Mouse (Mus musculus) WW6 (cell line): ENCODE measurements at regions not wholly inside any gene's neighbourhood (a gene's known extent, or its start where the extent isn't known, plus 50 kb on each side); places are given as distances from the start of the nearest gene placed in this dataset.

Source experiments
- DNase-seq: peaks from one replicate; pipeline ENCODE4 v3.0.0-alpha.2; 2013; ENCODE audit warnings: low read depth, low spot score

DNA sequence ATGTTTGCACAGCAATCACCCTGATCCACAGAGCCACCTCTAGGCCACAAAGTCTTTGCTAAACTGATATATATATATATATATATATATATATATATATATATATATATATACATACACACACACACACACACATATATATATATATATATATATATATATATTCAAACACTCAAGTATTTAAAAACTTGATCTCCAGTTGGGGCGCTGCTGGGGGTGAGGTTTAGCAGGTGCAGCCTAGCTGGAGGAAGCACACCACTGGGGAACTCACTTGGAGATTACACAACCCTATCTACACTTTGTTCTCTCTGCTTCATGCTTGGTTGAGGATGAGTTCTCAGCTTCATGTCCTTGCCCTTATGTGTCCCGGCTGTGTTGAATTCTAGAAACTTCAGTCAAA, 153.6 kb upstream of the Sdk2 start:
- DNase-seq = no peak

DNA sequence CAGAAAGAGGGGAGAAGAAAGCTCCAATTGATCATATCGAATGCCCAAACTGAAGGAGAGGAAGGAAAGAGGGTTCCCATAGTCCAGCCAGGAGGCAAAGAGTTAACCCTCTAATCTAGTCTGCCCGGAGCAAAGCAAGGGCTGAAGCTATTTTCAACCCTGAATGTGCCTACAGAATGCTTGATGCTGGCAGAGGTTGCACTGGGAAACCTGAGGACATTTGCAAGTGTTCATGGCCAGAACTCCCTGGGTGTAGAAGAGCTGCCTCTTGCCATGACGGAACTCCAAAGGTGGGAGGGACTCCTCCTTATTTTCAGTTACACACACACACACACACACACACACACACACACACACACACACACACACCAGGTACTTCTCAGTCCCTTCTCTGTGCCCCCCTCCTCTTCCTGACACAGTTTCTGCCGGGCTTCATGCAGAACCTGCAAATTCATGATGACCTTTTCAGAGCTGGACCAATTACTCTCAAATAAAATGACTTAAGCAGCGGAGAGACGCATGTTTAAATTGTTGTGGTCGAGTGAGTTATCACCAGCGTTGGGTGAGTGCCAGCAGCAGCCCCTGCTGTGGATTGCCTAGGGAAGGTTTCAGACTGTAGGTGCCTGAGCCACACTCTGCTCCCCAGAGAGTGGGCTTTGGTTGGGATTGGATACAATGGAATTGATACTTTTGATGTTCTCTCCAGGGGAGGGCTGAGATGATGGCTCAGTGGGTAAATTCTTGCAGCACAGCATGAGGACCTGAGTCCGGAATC, 152.1 kb upstream of the Sdk2 start:
- no peak for DNase-seq

DNA sequence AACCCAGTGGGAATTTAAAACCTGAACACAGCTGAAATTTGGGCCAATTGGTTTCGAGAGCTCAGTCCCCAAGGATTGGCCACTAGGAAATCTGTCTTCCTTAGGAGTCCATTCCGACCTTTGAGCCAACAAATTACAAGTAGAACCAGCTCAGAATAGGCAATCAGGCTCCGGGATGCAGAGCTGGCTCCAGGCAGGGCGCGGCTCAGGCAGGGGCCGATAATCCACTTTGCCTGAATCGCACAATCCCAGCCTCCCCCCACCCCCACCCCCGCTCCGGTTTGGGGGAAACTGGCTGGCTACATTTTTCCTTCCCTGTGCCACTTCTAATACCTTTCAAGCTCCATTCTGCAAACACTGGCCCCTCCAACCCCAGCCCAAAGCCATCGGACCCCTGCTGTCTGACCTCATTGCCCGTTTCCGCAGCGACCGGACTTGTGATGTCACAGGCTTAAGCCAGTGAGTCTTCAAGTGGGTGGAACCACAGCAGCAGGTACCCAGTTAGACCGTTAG, 150.5 kb upstream of the Sdk2 start:
- peak; percentile 48 for DNase-seq

DNA sequence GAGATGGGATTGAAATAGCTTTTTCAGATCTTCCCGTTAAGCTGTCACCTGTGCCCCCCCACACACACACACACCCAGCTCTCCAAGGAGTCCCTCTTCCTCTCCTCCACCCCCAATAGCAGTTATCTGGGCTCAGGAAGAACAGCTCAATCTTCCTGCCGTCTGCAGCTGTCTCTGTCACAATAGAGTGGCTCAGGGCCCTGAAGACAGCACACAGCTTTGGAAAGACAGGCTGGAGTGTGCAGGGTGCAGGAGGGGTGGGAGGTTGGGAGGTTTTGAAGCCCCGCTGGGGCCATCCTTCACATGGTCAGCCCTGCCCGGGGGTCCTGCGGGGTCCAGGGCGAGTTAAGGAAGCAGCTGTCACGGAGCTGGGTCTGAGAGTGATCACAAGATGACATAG, 149.6 kb upstream of the Sdk2 start:
- DNase-seq = no peak

DNA sequence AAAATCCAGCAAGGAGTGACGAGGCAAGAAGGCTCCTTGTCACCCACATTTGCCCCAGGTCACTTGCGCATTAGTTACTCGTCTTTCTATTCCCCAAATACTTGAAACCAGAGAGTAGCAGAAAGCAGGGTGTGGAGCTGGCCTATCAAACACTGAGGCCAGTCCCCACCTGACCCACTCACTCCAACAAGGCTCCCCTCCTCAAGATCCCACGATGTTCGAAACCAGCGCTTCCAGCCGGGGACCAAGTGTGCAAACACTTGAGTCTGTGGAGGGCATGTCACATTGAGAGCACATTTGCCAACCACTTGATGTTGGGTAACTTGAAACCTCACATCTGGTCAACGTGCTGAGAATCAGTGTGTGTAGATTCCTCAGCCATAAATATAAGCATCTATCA, 148.4 kb upstream of the Sdk2 start:
- DNase-seq = no peak

DNA sequence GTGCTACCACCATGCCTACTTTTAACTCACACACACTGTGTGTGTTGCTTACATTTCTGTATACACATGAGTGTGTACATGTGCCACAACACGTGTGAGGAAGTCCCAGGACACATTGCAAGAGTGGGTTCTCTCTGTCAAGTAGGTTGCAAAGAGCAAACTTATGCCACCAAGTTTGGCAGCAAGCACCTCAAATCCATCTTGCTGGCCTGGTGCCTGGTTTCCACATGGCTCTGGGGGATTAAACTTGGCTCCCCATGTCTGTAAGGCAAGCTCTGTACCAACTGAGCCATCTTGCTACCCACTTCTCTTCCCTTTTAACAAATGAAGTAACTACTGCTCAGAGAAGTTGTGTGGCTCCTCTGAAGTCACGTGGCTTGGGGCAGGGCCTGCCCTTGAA, 145.3 kb upstream of the Sdk2 start:
- DNase-seq = no peak

DNA sequence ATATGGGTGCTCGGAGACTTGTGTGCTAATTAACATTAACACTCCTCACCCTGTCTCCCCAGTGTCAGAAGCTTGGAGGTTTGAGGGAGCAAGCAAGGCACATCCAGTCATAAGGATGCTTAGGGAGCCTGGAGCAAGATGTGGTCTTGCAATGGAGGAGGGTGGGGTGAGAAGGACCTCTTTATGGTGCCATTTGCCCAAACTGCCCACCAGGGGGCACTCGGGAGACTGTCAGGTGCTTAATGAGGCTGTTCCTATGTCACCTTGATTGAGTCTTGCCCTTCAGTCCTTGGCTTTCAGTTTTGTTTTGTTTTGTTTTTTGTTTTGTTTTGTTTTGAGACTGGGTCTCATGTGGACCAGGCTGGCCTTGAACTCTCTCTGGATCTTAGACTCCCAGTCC, 138.3 kb upstream of the Sdk2 start:
- DNase-seq = peak; percentile 64

DNA sequence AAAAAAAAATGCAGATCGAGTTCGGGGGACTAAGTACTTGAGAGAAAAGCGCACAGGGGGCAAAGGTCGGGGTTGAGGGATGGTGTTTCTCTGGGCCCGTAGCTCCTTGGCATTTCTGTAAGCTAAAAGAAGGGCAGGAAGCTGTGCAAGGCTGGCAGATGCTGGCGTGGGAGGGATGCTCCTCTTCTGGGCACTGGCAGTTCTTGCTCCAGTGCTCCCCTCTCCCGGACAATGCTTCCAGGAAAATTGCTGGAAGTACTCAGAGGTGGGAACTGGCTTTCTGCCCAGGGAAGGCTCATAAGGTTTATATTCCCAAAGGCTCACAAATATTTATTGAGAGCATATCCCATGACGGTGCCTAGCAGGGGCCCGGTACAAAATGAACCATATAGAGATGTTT, 136.6 kb upstream of the Sdk2 start:
- no peak for DNase-seq

DNA sequence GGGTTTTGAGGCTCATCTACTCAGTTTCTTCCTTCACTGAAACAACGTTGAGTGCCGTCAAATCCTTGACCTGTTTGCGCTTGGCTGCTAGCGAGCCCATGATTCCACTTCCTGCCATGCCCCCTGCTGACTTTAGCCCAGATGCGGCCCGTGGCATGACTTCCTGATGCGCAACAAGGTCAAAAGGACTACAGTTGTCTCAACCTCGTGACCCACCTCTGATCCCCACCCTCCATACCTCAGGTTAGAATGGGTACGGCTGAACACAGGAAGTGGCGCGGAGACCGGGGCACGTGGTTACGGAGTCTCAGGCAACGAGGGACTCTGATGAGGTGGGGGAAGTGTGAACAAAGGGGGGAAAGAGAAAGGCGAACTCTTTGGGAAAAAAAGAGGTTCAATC, 135.6 kb upstream of the Sdk2 start:
- DNase-seq = no peak

DNA sequence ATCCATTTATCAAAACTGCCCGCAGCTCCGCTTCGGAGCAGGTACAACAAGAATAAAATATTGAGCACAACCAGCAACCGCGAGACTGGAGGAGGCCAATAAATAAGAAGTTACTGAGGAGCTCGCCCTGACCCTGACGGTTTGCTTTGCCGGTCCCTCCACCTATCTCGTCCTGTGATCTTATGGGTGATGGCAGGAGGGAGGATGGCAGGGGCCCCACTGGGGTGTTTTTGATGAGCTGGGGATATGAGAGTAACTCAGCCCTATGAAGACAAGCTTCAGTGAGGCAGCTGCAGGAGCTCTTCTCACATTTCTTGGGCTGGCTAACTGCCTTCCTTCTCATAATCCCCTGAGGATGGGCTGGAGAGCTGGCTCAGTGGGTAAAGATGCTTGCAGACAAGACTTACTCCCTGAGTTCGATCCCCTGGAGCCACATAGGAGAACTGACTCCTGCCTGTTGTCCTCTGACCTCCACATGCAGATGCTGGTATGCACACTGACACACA, 132.3 kb upstream of the Sdk2 start:
- no peak for DNase-seq

DNA sequence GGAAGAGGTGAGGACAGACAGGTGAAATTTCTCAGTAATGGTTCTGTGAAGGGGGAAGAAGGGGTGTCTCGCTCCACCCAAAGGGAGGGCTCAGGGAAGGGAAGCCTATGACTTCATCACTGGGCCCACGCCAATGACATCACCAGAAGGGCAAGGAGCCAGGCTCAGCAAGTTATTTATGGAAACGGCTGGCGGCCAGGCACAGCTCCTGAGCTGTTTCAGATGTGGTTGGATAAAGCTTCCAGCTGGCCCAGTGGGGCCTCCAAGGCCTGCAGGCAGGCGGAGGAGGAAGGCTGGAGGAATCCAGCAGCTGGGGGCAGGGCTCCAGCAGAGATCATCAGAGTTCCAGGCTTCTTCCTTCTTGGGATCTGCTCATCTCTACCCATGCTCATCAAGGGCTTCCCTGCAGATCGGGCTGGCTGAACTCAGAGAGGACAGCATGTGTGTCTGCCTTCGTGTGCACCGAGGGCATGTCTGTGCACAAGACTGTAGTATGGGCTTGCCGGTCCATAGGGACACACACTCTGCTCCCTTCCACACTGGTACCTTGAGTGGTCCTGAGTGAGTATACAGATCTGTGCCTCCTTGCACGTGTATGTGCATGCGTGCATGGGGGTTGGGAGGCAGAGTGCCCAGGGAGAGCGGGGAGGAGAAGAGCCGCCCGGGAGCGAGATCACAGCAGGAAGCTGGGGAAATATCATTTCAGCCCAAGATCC, 131.6 kb upstream of the Sdk2 start:
- no peak for DNase-seq

DNA sequence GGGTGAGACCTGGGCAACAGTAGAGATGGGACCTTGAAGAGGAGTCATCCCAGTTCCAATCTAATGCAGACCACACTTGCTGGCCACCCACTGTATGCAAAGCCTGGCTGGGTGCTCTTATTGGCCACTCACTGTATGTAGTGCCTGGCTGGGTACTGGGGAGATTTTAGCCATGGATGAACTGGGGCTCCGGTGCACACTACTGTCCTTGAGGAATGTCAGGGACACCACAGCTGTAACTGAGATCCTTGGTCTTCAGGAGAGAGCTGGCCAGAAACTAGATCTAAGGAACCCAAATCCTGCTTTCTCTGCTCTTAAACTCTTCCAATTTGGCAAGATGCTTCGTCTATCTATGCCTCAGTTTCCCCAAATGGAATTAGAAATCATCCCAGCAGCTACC, 128.4 kb upstream of the Sdk2 start:
- DNase-seq = no peak

DNA sequence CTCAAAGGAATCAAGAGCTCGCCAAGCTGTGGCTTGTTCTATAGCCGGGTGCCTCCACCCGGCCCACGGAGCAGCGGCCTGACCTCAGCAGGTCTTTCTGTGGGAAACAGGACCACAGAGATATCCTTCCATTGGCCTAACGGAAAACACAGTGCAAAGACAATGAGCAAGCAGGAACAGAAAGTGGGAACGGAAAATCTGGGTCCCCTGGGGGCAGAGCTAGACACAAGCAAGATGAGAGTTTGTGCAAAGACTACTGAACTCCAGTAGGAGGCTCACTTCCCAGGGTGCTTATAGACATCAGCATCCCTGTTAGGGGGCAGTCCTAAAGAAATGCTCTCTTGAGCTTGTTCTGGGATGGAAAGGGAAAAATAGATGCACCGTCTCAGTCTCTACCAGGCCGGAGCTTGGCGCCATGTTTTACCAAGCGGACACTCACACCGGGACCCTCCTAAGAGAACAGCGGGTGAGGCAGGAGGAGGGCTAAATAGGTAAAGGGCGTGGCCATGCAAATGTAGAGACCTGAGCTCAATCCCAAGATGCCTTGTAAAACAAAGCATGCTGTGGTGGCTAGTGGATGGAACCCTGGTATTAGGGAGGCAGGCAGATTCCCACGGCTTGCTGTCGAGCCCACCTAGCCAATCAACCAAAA, 127.3 kb upstream of the Sdk2 start:
- peak; percentile 65 for DNase-seq

DNA sequence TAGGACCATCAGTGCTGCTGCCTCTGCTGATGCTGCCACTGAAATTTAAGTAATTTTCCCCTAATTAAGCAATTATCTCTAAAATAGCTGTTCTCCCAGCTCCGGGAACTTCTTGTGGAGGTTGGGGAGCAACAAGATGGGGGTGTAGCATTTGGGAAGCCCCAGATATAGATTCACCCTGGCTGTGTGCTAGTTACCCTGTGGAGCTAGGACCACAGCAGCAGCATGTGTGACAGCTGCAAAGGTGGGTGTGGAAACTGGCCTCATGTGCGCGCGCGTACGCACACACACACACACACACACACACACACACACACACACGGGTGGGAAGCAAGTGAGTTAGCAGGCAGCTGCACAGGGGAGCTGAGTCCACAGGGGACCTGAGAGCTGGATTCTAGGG, 126.2 kb upstream of the Sdk2 start:
- no peak for DNase-seq

DNA sequence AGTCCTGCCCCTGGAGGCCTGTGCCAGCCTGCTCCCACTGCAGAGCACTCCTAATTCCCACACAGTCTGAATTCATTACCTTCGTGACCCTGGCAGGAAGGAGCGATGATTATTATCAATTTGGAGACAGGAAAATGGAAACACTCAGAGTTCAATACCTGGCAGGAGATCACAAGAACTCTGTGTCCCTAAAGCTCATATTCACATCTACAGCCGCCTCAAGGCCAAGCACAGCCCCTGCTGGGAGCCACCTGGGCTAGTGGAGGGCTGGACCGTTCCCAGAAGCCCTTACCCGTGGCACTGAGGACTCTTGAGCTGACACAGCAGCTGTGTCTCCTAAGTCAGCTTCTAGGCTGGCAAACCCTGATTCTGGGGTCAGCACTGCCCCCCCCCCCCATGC, 124.8 kb upstream of the Sdk2 start:
- no peak for DNase-seq

DNA sequence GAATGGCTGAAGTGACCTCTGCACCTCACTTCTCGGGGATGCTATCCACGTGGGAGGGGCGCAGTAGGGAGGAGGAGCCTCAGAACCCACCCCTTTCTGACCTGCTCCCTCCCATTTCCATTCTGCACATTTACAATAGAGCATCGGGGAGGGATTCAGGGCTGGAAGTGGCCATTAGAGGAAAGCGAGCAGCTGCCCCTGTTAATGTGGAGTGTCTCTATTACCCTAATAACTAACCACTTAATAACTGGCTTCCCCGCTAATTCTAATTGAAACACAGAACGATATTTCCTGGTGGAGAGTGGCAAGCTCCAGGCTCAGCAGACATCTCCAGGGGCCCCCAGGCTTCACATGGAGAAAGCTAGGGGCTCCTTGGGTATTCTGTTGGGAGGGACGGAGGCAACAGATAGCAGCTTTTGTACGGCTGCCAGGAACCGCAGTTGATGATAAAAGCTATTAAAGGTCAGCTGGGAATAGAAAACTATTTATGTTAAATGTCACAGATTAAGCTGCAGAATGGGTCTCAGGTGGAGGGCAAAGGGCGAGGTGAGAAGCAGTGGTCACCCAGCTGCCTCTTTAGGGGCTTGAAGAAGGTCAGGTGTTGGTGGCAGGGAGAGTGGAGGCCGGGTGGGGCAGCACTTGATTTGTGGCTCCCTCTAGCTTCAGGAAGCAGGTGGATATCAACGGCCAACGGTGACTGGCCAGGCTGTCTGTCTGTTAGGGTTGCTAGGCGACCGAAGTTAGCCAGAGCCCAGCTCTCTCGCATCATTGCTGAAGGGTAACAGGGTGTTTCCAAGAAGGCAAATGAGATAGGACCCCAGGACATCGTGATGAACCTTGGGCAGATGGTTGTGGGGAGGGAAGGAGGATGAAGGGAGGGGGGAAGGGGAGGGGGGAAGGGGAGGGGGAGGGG, 118.4 kb upstream of the Sdk2 start:
- DNase-seq = peak; percentile 40

DNA sequence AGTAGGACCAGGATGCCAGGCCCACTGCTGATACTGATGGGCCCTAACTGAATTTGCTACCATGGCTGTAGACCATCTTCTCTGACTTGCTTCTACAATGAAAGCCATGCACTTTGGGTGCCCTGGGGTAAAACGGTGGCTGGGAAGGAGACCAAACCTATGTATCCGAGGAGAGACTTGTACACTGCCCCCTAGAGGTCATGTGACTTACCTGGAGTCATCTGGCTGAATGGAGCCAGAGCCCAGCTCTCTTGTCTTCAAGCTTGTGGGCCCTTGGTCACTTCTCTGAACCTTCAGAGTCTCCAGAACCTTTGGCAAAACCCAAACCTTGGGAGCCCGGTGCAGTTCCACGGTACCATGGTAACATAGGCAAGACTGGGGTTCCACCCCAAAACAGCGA, 117.6 kb upstream of the Sdk2 start:
- no peak for DNase-seq

DNA sequence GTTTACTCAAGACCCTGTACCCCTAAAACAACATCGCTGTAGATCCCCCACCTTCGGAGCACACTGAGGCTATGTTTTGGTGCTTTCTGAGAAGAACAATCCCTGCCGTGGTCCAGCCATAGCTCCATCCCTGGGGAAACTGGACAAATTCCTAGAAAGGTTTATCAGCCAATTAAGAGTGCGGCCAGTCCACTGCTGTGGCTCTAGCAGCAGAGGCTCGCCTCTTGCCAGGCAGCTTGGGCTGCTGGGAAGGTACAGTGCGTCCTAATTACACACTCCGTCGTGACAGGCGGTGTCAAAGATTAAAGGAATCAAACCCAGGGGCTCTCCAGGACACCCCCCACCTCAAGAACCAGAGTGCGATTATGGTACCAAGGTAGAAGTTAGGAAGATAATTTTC, 116.4 kb upstream of the Sdk2 start:
- no peak for DNase-seq

DNA sequence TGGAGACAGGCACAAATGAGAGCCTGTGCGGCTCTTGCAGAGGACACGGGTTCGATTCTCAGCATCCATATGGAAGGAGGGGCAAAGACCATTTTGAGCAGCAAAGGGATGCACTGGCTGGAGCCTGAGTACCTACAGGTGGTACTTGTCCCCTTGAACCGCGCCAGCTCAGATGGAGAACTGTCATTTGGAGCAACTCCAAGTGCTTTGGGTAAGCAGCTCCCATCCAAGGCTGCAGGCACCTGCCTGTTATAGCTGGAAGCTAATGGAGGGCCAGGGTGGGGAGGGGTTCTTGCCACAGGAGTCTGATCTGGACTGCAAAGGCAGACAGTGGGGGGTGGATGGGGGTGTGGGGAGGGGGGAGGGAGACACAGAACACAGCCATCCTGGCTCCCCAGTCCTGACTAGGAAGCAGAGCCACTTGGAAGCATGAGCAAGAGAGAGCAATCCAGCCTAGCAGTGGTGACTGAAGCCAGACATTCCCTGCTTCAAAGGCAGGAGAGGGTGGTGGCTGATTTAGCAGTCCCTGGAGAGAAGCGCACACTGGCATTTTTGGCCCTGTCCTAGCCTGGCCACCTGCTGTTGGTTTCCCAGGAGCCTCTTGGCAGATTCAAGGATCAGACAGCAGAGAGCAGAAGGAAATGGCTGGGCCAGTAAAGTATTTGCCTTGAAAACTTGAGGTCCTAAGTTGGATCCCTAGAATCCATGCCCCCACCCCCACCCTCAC, 112.1 kb upstream of the Sdk2 start:
- DNase-seq = no peak

DNA sequence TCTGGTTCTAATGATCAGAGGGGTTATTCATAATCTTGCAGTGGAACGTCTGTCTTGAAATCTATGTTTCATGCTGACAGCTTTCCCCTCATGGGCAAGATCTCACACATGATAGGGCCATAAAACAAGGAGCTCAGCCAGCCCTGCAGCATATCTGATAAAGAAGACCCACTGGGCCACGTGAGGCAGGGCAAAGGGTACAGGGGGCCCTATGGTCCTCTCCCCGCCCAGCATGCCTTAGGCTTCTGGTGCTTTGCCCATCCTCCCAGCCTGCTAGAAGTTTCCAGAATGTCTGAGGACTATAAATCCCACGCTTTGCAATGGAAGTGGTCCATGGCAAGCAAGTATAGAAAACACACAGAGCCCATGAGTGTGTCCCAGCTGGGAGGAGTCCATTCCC, 110.9 kb upstream of the Sdk2 start:
- DNase-seq = no peak

DNA sequence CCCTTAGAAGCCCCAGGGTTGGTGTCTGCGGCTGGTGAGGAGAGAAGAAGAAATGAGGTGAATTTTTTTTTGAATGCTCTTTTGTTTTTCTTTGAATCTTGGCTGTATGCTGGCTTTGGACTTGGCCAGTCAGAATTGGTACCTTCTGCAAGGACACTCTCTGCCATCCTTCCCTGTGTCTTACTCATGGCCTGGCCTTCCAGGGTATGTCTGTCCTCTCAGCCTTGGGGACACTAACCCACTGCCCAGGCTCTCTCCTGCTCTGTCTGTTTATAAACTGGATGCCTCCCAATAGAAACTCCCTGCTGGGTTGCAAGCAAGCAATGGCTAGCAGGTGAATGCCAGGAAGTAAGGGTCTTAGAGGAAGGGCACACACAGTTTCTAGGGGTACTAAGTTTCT, 110.4 kb upstream of the Sdk2 start:
- no peak for DNase-seq
